Comparison of ENCODE assay signal across 20 mouse cellular contexts in the genomic region with DNA sequence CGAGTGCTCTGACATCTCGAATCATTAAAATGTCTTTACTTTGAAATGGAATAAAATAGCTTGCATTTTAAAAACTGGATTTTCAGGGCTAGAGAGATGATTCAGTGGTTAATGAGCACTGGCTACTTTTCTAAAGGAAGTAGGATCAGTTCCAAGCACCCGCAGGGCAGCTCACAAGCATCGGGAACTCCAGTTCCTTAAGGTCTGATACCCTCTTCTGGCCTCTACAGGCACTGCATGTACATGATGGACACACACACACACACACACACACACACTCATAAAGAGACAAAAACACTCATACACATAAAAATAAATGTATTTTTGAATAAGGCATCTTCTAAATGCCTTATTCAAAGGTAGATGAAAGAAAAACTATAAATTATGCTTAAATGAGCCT. TPM values are rescaled to one million over a fixed set of nuclear protein-coding genes. Genes with fewer than 3 reads are reported as not detected.
DNase-seq lines count a peak whose midpoint lies in the region; ATAC-seq and TF ChIP-seq lines count a peak whose summit lies in the region.
"Had no signal": no experiment of that assay in that cellular context is flagged by ENCODE, and none has a peak within 500 bp of the region (broad histone marks: within the 10 kb centered on the region; RNA-seq: fewer than 3 reads in every experiment).

No protein-coding gene starts in this region.

- H3K36me3 ChIP-seq in E14TG2a.4 (ENCODE audit: insufficient read depth, low read length): no peaks in the 10 kb centered on the region
- no peaks in the 10 kb centered on the region for H3K36me3 ChIP-seq in intestine, postnatal 0 days (ENCODE audit: control insufficient read depth, insufficient read depth)
- H3K36me3 ChIP-seq: embryonic facial prominence, embryonic 13.5 days; embryonic facial prominence, embryonic 15.5 days; forebrain, embryonic 10.5 days; forebrain, embryonic 12.5 days had no signal

- H3K4me3 ChIP-seq in E14TG2a.4 (replicated peaks; ENCODE audit: low read length): no peak overlapping the region
- no peak overlapping the region for H3K4me3 ChIP-seq in intestine, postnatal 0 days (ENCODE audit: low read depth, low read length)
- H3K4me3 ChIP-seq: embryonic facial prominence, embryonic 13.5 days; embryonic facial prominence, embryonic 15.5 days; erythroblast, embryonic 14.5 days; forebrain, embryonic 10.5 days; forebrain, embryonic 12.5 days had no signal

- ATAC-seq in intestine, postnatal 0 days: no peak
- ATAC-seq: forebrain, embryonic 14.5 days; forebrain, embryonic 16.5 days had no signal

- DNase-seq in cerebellum, postnatal 10 days: peak; percentile 25 to 34
- DNase-seq in cerebellum, adult 11 months: no peak
- peak; percentile 44 for DNase-seq in ES-CJ7 (ENCODE audit: low read depth, low spot score)
- DNase-seq in ZHBTc4 (ENCODE audit: low read depth, low spot score): peak; percentile 51
- DNase-seq in thymus, postnatal 25 days: no peak
- DNase-seq: adrenal gland, adult 2 months; adrenal gland, postnatal 10 days; adrenal gland, postnatal 25 days; cerebellum, adult 11-12 months; cerebellum, adult 2 months; cerebellum, postnatal 36 days had no signal

- H3K27me3 ChIP-seq in E14TG2a.4 (ENCODE audit: insufficient read depth, low read length): peaks cover 9% of the 10 kb centered on the region
- H3K27me3 ChIP-seq in intestine, postnatal 0 days (replicated peaks; ENCODE audit: control insufficient read depth, insufficient read depth, low read length): 0 out of 2 replicates have a peak, but pooled peaks cover 4% of the 10 kb centered on the region
- H3K27me3 ChIP-seq: embryonic facial prominence, embryonic 15.5 days had no signal

- H3K27ac ChIP-seq in intestine, postnatal 0 days (ENCODE audit: low read depth, low read length): no peak overlapping the region
- H3K27ac ChIP-seq: embryonic facial prominence, embryonic 13.5 days; embryonic facial prominence, embryonic 15.5 days; forebrain, embryonic 10.5 days; forebrain, embryonic 12.5 days had no signal

- peaks cover 33% of the 10 kb centered on the region for H3K4me1 ChIP-seq in E14TG2a.4 (replicated peaks; ENCODE audit: low read depth, low read length)
- H3K4me1 ChIP-seq in intestine, postnatal 0 days (replicated peaks; ENCODE audit: control insufficient read depth, insufficient read depth, low read length): no peaks in the 10 kb centered on the region

- WGBS in intestine, postnatal 0 days: 96% methylated on average over 4 of the region's 4 CpGs

- TF ChIP-seq CTCF in E14TG2a.4 (conservative IDR thresholded peaks at IDR 0.05; ENCODE audit: low read length): peak; percentile 13; the same call in 1 of the 2 replicates
- TF ChIP-seq CTCF in intestine, postnatal 0 days (IDR thresholded peaks at IDR 0.05; ENCODE audit: low read depth): no peak

- H3K4me2 ChIP-seq in intestine, postnatal 0 days (replicated peaks; ENCODE audit: low read depth): no peak overlapping the region
- H3K4me2 ChIP-seq: embryonic facial prominence, embryonic 13.5 days; embryonic facial prominence, embryonic 15.5 days; forebrain, embryonic 12.5 days had no signal

- H3K9ac ChIP-seq in intestine, postnatal 0 days (ENCODE audit: low read depth, low read length): no peak overlapping the region
- H3K9ac ChIP-seq: embryonic facial prominence, embryonic 13.5 days; embryonic facial prominence, embryonic 15.5 days; forebrain, embryonic 12.5 days had no signal

- peaks cover 8% of the 10 kb centered on the region for H3K9me3 ChIP-seq in E14TG2a.4 (ENCODE audit: low read length)
- H3K9me3 ChIP-seq in intestine, postnatal 0 days (ENCODE audit: control insufficient read depth): no peaks in the 10 kb centered on the region
- H3K9me3 ChIP-seq: embryonic facial prominence, embryonic 15.5 days had no signal

RNA-seq across cellular contexts. Expression of gene Frrs1l, which starts 51.0 kb away (rescaled TPM):
- polyA plus RNA-seq in intestine, postnatal 0 days (2015; fragmentation: Nextera tagmentation; extraction: Ambion mirVana): 0.18 TPM in 2 replicates
- polyA plus RNA-seq: erythroblast, embryonic 14.5 days had no signal

Comparison
In these comparisons a context has a peak if more than half of its experiments do, and no peak if none do; other contexts are left out.
1. DNase-seq: peak in cerebellum, postnatal 10 days (2 of 2), ES-CJ7 (single experiment) and ZHBTc4 (single experiment); none in cerebellum, adult 11 months (single experiment) and thymus, postnatal 25 days (single experiment).